Mouse (Mus musculus) kidney, postnatal 0 days (tissue): ENCODE measurements at regions not wholly inside any gene's neighbourhood (a gene's known extent, or its start where the extent isn't known, plus 50 kb on each side); places are given as distances from the start of the nearest gene placed in this dataset.
A peak's percentile ranks its signal among the peaks of the same experiment; 100 is the strongest.

Source experiments
- ATAC-seq: fragments of 200-750 bp; cut with Nextera tagmentation; replicated peaks from 2 replicates; pipeline ENCODE4 v1.8.0; 2017; ENCODE audit warnings: low read depth, moderate number of reproducible peaks, moderate TSS enrichment, moderate library complexity; ENCODE audit not compliant: low FRiP score
- DNase-seq: peaks from one replicate; pipeline ENCODE4 v3.0.0-alpha.2; 2016; ENCODE audit warnings: low spot score
- H3K27ac ChIP-seq: fragments of 300-500 bp; sonication (generic); 2 replicates; pipeline ENCODE4 v1.5.1; 2014; ENCODE audit warnings: mild to moderate bottlenecking
- H3K27me3 ChIP-seq: fragments of 300-500 bp; sonication (generic); 2 replicates; pipeline ENCODE4 v1.6.1; 2014; ENCODE audit warnings: low read length, mixed read lengths; ENCODE audit not compliant: insufficient read depth
- H3K36me3 ChIP-seq: fragments of 300-500 bp; sonication (generic); 2 replicates; pipeline ENCODE4 v1.6.1; 2014; ENCODE audit warnings: low read length, mixed read lengths; ENCODE audit not compliant: insufficient read depth
- H3K4me1 ChIP-seq: fragments of 300-500 bp; sonication (generic); replicated peaks from 2 replicates; pipeline ENCODE4 v1.6.1; 2014; ENCODE audit warnings: antibody characterized with exemption, low read length, mixed read lengths; ENCODE audit not compliant: insufficient read depth
- H3K4me2 ChIP-seq: fragments of 300-500 bp; sonication (generic); 2 replicates; pipeline ENCODE4 v1.6.1; 2014; ENCODE audit warnings: mild to moderate bottlenecking, low read length, moderate library complexity, mixed read lengths
- H3K4me3 ChIP-seq: fragments of 300-500 bp; sonication (generic); replicated peaks from 2 replicates; pipeline ENCODE4 v1.5.1; 2014; ENCODE audit warnings: low read depth, low read length
- H3K9ac ChIP-seq: fragments of 300-500 bp; sonication (generic); 2 replicates; pipeline ENCODE4 v1.6.1; 2014; ENCODE audit warnings: low read depth, low read length
- H3K9me3 ChIP-seq: fragments of 300-500 bp; sonication (generic); replicated peaks from 2 replicates; pipeline ENCODE4 v1.6.1; 2016; ENCODE audit warnings: low read length, inconsistent platforms, mixed read lengths
- CTCF ChIP-seq: IDR thresholded peaks from 2 replicates; pipeline ENCODE4 v1.5.1; 2016; ENCODE audit warnings: antibody characterized with exemption, low read depth, mild to moderate bottlenecking, moderate library complexity
- WGBS: fragments of 180-500 bp; shearing (Covaris S2); extraction: QIAGEN DNeasy Blood & Tissue Kit; methylation state at CpG from one replicate; pipeline ENCODE4 v1.1.7; 2014; 5-methylcytosine and 5-hydroxymethylcytosine counted together

- DNase-seq (peak; percentile 44), ATAC-seq (peak; percentile 73; the same call in 1 of the 2 replicates)
- H3K27ac ChIP-seq, result no peak overlapping the region
- no peak overlapping the region for H3K4me3 ChIP-seq
- H3K4me2 ChIP-seq, result no peak overlapping the region
- H3K9me3 ChIP-seq, result no peaks in the 10 kb centered on the region
- H3K9ac ChIP-seq, result no peak overlapping the region
- no peak for TF ChIP-seq CTCF
- no peaks in the 10 kb centered on the region for H3K27me3 ChIP-seq
- no peaks in the 10 kb centered on the region for H3K4me1 ChIP-seq
- 24% methylated on average over 2 of the region's 2 CpGs for WGBS
- H3K36me3 ChIP-seq, result no peaks in the 10 kb centered on the region
Observed at GRCm38 (mm10) chr4:66482495-66483291, 78.3 kb upstream of the Astn2 start.

DNA sequence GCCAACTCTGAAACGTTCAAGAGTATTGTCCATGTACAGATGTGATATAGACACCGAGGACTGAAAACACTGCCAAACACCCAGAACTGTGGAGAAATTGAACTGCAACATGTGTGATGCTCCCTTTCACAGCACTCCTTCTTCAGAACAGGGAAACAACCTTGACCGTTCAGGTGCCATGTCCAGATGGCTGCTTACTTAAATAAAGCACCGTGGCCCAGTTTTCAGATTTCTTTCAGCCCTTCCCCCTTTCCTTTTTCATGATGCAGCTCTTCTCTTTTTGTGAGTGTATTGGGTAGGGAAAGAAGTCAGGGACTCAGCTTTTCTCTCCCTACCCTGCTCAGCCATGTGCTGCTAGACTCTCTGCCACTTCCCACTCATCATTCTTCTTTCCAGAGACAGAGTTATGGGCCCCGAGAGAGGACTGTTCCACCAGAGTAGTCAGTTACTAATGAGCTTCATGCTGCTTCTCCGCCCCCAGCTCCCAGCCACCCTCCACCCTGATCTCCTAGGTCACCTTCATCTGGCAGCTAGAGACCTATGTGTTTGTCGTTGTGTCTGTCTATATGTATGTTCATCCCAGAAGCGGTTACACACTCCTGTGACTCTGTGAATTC lies 74.3 kb upstream of the Astn2 start:
- Histone ChIP-seq H3K27me3 (no peaks in the 10 kb centered on the region), H3K4me1 (no peaks in the 10 kb centered on the region), H3K27ac (no peak overlapping the region), H3K4me2 (no peak overlapping the region), H3K9ac (no peak overlapping the region), H3K36me3 (no peaks in the 10 kb centered on the region), H3K4me3 (no peak overlapping the region), H3K9me3 (no peaks in the 10 kb centered on the region)
- WGBS, result 23% methylated on average over 8 of the region's 8 CpGs
- ATAC-seq, result peak; percentile 79; the same call in 1 of the 2 replicates
- peak; percentile 79 for DNase-seq
- TF ChIP-seq CTCF, result no peak
